Mouse (Mus musculus) adrenal gland, adult 18-20 months (tissue): ENCODE measurements around the gene Mef2c. TPM values are rescaled to one million over a fixed set of nuclear protein-coding genes. Genes with fewer than 3 reads are reported as not detected.

ENCODE experiments used
- DNase-seq, 2 experiments: peaks; one replicate each; pipeline ENCODE4 v3.0.0; 2021 to 2022; ENCODE audit warnings: low spot score in 2 of 2
- total RNA-seq, 2 experiments: library from RNA; stranded (reverse); gene quantifications; 1 replicate in 1 of 2; 2 replicates in 1 of 2; pipeline ENCODE4 v1.2.3; 2021

Gene Mef2c
- total RNA-seq, 2 experiments from 2014 or later, result 25.8 to 30.8 TPM

- no peak for DNase-seq
Measured at GRCm38 (mm10) chr13:83568759-83569256, 65.0 kb downstream of the Mef2c start.

- DNase-seq, result peak in 1 of 2 experiments; percentile 32
Measured at GRCm38 (mm10) chr13:83571973-83572447, 68.2 kb downstream of the Mef2c start.

GRCm38 (mm10) chr13:83572469-83572868, 68.6 kb downstream of the Mef2c start:
- DNase-seq, result no peak

- DNase-seq, result peak in 1 of 2 experiments; percentile 37
Measured at GRCm38 (mm10) chr13:83573327-83573726, 69.5 kb downstream of the Mef2c start.

GRCm38 (mm10) chr13:83573855-83574583, 70.2 kb downstream of the Mef2c start:
- DNase-seq, result no peak

GRCm38 (mm10) chr13:83574866-83575265, 71.0 kb downstream of the Mef2c start:
- no peak for DNase-seq

GRCm38 (mm10) chr13:83579410-83579809, 75.6 kb downstream of the Mef2c start:
- DNase-seq, result no peak

GRCm38 (mm10) chr13:83580856-83581255, 77.0 kb downstream of the Mef2c start:
- no peak for DNase-seq

- DNase-seq, result no peak
Measured at GRCm38 (mm10) chr13:83582564-83582963, 78.7 kb downstream of the Mef2c start.

GRCm38 (mm10) chr13:83583881-83584280, 80.0 kb downstream of the Mef2c start:
- DNase-seq, result no peak

- DNase-seq, result no peak
Measured at GRCm38 (mm10) chr13:83585359-83585758, 81.5 kb downstream of the Mef2c start.

- DNase-seq, result no peak
Measured at GRCm38 (mm10) chr13:83588186-83588585, 84.4 kb downstream of the Mef2c start.

GRCm38 (mm10) chr13:83590886-83591285, 87.1 kb downstream of the Mef2c start:
- DNase-seq, result no peak

- DNase-seq, result no peak
Measured at GRCm38 (mm10) chr13:83595429-83595828, 91.6 kb downstream of the Mef2c start.

GRCm38 (mm10) chr13:83596989-83597738, 93.3 kb downstream of the Mef2c start:
- DNase-seq, result no peak

GRCm38 (mm10) chr13:83597739-83598210, 93.9 kb downstream of the Mef2c start:
- DNase-seq, result no peak

GRCm38 (mm10) chr13:83600301-83600700, 96.5 kb downstream of the Mef2c start:
- DNase-seq, result no peak

- DNase-seq, result no peak
Measured at GRCm38 (mm10) chr13:83601741-83602140, 97.9 kb downstream of the Mef2c start.

GRCm38 (mm10) chr13:83603373-83604265, 99.8 kb downstream of the Mef2c start:
- peak in 1 of 2 experiments; percentile 28 for DNase-seq

- no peak for DNase-seq
Measured at GRCm38 (mm10) chr13:83604320-83604719, 100.5 kb downstream of the Mef2c start.

GRCm38 (mm10) chr13:83604785-83605184, 101.0 kb downstream of the Mef2c start:
- DNase-seq, result no peak
